Mouse (Mus musculus): ENCODE results near the gene Dner.

The Dner gene

GRCm38 (mm10) chr1:84525514-84525913, 170.5 kb downstream of the Dner start:
- no peak for DNase-seq (ENCODE audit: low read depth, low spot score)

GRCm38 (mm10) chr1:84524413-84524812, 171.6 kb downstream of the Dner start:
- DNase-seq (ENCODE audit: low read depth, low spot score): no peak

GRCm38 (mm10) chr1:84522963-84523280, 173.1 kb downstream of the Dner start:
- no peak for DNase-seq (ENCODE audit: low read depth, low spot score)

- DNase-seq (ENCODE audit: low read depth, low spot score): no peak
Measured at GRCm38 (mm10) chr1:84522256-84522962, 173.6 kb downstream of the Dner start.

GRCm38 (mm10) chr1:84518347-84518746, 177.7 kb downstream of the Dner start:
- no peak for DNase-seq (ENCODE audit: low read depth, low spot score)

- DNase-seq (ENCODE audit: low read depth, low spot score): no peak
Measured at GRCm38 (mm10) chr1:84513201-84513600, 182.8 kb downstream of the Dner start.

GRCm38 (mm10) chr1:84508510-84508909, 187.5 kb downstream of the Dner start:
- DNase-seq (ENCODE audit: low read depth, low spot score): no peak

GRCm38 (mm10) chr1:84507568-84507967, 188.5 kb downstream of the Dner start:
- DNase-seq (ENCODE audit: low read depth, low spot score): no peak

GRCm38 (mm10) chr1:84506984-84507546, 189.0 kb downstream of the Dner start:
- no peak for DNase-seq (ENCODE audit: low read depth, low spot score)

GRCm38 (mm10) chr1:84500673-84501072, 195.3 kb downstream of the Dner start:
- DNase-seq (ENCODE audit: low read depth, low spot score): no peak

GRCm38 (mm10) chr1:84491732-84492131, 204.3 kb downstream of the Dner start:
- no peak for DNase-seq (ENCODE audit: low read depth, low spot score)

- DNase-seq (ENCODE audit: low read depth, low spot score): no peak
Measured at GRCm38 (mm10) chr1:84488546-84488945, 207.5 kb downstream of the Dner start.

- DNase-seq (ENCODE audit: low read depth, low spot score): no peak
Measured at GRCm38 (mm10) chr1:84485066-84485465, 211.0 kb downstream of the Dner start.

- no peak for DNase-seq (ENCODE audit: low read depth, low spot score)
Measured at GRCm38 (mm10) chr1:84484577-84484976, 211.4 kb downstream of the Dner start.

- no peak for DNase-seq (ENCODE audit: low read depth, low spot score)
Measured at GRCm38 (mm10) chr1:84479976-84480375, 216.0 kb downstream of the Dner start.

- no peak for DNase-seq (ENCODE audit: low read depth, low spot score)
Measured at GRCm38 (mm10) chr1:84474274-84474673, 221.7 kb downstream of the Dner start.

GRCm38 (mm10) chr1:84472260-84472659, 223.8 kb downstream of the Dner start:
- no peak for DNase-seq (ENCODE audit: low read depth, low spot score)

GRCm38 (mm10) chr1:84470342-84470741, 225.7 kb downstream of the Dner start:
- DNase-seq (ENCODE audit: low read depth, low spot score): peak; percentile 3

GRCm38 (mm10) chr1:84467664-84468063, 228.4 kb downstream of the Dner start:
- DNase-seq (ENCODE audit: low read depth, low spot score): no peak

GRCm38 (mm10) chr1:84464761-84465160, 231.3 kb downstream of the Dner start:
- DNase-seq (ENCODE audit: low read depth, low spot score): no peak

GRCm38 (mm10) chr1:84463976-84464662, 231.9 kb downstream of the Dner start:
- DNase-seq (ENCODE audit: low read depth, low spot score): no peak

GRCm38 (mm10) chr1:84449566-84450278, 246.3 kb downstream of the Dner start:
- DNase-seq (ENCODE audit: low read depth, low spot score): no peak
